Mouse (Mus musculus) intestine, embryonic 14.5 days (tissue): ENCODE measurements at regions not wholly inside any gene's neighbourhood (a gene's known extent, or its start where the extent isn't known, plus 50 kb on each side); places are given as distances from the start of the nearest gene placed in this dataset.

Experiments used
- ATAC-seq: fragments of 200-750 bp; cut with Nextera tagmentation; replicated peaks from 2 replicates; pipeline ENCODE4 v1.8.0; 2017; ENCODE audit warnings: low read depth, moderate number of reproducible peaks, moderate TSS enrichment, moderate library complexity; ENCODE audit not compliant: low FRiP score, low TSS enrichment
- DNase-seq: peaks from one replicate; pipeline ENCODE4 v3.0.0-alpha.2; 2018; ENCODE audit warnings: low spot score
- H3K27ac ChIP-seq: fragments of 300-500 bp; sonication (generic); 2 replicates; pipeline ENCODE4 v1.5.1; 2014; ENCODE audit warnings: low read depth, mild to moderate bottlenecking, control low read depth
- H3K27me3 ChIP-seq: fragments of 300-500 bp; sonication (generic); replicated peaks from 2 replicates; pipeline ENCODE4 v1.6.1; 2014; ENCODE audit warnings: low read length, control low read depth; ENCODE audit not compliant: control insufficient read depth, insufficient read depth
- H3K36me3 ChIP-seq: fragments of 300-500 bp; sonication (generic); 2 replicates; pipeline ENCODE4 v1.6.1; 2014; ENCODE audit warnings: low read length, control low read depth; ENCODE audit not compliant: control insufficient read depth, insufficient read depth
- H3K4me1 ChIP-seq: fragments of 300-500 bp; sonication (generic); replicated peaks from 2 replicates; pipeline ENCODE4 v1.6.1; 2014; ENCODE audit warnings: low read length, control low read depth, mixed read lengths; ENCODE audit not compliant: control insufficient read depth, insufficient read depth
- H3K4me2 ChIP-seq: fragments of 300-500 bp; sonication (generic); 2 replicates; pipeline ENCODE4 v1.6.1; 2014; ENCODE audit warnings: low read length
- H3K4me3 ChIP-seq: fragments of 300-500 bp; sonication (generic); 2 replicates; pipeline ENCODE4 v1.5.1; 2014; ENCODE audit warnings: low read depth, low read length, control low read depth, mixed read lengths
- H3K9ac ChIP-seq: fragments of 300-500 bp; sonication (generic); 2 replicates; pipeline ENCODE4 v1.6.1; 2014; ENCODE audit warnings: mild to moderate bottlenecking, low read length
- H3K9me3 ChIP-seq: fragments of 300-500 bp; sonication (generic); 2 replicates; pipeline ENCODE4 v1.6.1; 2016; ENCODE audit warnings: low read length, control low read depth; ENCODE audit not compliant: control insufficient read depth
- WGBS: fragments of 180-500 bp; shearing (Covaris S2); extraction: QIAGEN DNeasy Blood & Tissue Kit; methylation state at CpG from one replicate; pipeline ENCODE4 v1.1.7; 2014; 5-methylcytosine and 5-hydroxymethylcytosine counted together

GRCm38 (mm10) chr10:29693009-29693935, 157.6 kb upstream of the Rspo3 start:
- Histone ChIP-seq H3K9ac (no peak overlapping the region), H3K27ac (no peak overlapping the region), H3K4me1 (no peaks in the 10 kb centered on the region), H3K4me2 (no peak overlapping the region), H3K9me3 (no peaks in the 10 kb centered on the region), H3K36me3 (no peaks in the 10 kb centered on the region), H3K27me3 (no peaks in the 10 kb centered on the region), H3K4me3 (no peak overlapping the region)
- no peak for ATAC-seq
- 48% methylated on average over 15 of the region's 15 CpGs for WGBS
- no peak for DNase-seq

DNA sequence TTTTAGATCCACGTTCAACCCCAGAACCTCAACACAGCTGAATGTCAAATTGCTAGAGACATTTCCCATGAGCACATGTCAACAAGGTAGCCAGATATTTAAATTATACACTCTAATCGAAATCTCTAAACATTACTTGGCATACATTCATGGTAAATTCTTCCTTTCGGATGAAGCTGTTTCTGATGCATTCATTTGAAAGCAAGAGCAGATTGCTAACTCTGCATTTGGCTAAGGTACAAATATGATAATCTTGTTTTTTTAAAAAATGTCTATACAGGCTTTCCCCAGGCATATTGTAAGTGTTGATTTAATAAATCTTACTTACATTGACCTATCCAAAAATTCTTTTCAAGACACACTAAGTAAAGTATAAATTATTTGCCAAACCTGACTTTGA, 153.9 kb upstream of the Rspo3 start:
- no peaks in the 10 kb centered on the region for H3K9me3 ChIP-seq
- H3K27ac ChIP-seq = no peak overlapping the region
- WGBS = 69% methylated on average over 3 of the region's 3 CpGs
- no peaks in the 10 kb centered on the region for H3K4me1 ChIP-seq
- H3K4me2 ChIP-seq = no peak overlapping the region
- H3K36me3 ChIP-seq = no peaks in the 10 kb centered on the region
- ATAC-seq (no peak), DNase-seq (no peak)
- no peak overlapping the region for H3K9ac ChIP-seq
- H3K27me3 ChIP-seq = no peaks in the 10 kb centered on the region
- H3K4me3 ChIP-seq = no peak overlapping the region

DNA sequence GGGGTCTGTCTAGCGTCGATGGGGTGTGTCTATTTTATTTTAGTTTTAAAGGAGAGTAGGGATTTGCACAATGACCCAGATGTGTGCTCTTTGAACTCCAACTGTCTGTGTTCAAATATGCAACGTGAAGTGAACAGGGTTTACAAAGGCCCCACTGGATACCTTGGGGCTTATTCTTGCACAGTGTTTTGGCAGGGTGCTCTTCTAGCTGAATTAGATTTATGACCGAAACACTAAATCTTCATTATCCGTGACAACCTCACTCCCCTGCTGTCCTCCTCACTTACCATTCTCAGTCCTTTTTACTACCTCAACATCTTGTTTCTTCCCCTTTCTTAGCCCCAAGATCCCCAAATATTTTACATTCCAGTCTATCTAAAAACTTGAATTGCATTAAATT, 151.3 kb upstream of the Rspo3 start:
- Histone ChIP-seq H3K4me2 (no peak overlapping the region), H3K4me3 (no peak overlapping the region), H3K27ac (no peak overlapping the region), H3K9me3 (no peaks in the 10 kb centered on the region), H3K27me3 (no peaks in the 10 kb centered on the region), H3K9ac (no peak overlapping the region), H3K36me3 (no peaks in the 10 kb centered on the region), H3K4me1 (no peaks in the 10 kb centered on the region)
- 48% methylated on average over 5 of the region's 5 CpGs for WGBS
- ATAC-seq (no peak), DNase-seq (no peak)

GRCm38 (mm10) chr10:29674377-29674776, 138.7 kb upstream of the Rspo3 start:
- H3K9me3 ChIP-seq = no peaks in the 10 kb centered on the region
- 55% methylated on average over 3 of the region's 3 CpGs for WGBS
- no peak overlapping the region for H3K27ac ChIP-seq

DNA sequence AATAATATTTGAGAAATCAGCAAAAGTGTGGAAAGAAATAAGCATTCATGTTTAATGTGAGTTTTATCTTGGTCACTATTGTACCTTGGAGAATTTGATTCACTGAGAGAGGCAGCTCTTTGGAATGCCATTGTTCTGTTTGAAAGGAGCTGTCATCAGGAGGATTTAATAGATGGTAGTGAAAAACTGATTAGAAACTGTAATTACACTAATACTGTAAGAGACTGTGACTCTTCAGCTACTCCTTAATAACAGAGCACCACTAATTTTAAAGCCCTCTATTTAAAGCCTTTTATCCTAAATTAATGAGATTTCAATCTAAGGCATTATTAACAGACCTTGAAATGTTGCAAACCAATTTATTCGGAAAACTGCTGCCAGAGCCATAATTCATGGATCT, 126.1 kb upstream of the Rspo3 start:
- Histone ChIP-seq H3K4me3 (no peak overlapping the region), H3K9ac (no peak overlapping the region), H3K36me3 (no peaks in the 10 kb centered on the region), H3K4me1 (no peaks in the 10 kb centered on the region), H3K4me2 (no peak overlapping the region), H3K27ac (no peak overlapping the region), H3K9me3 (no peaks in the 10 kb centered on the region), H3K27me3 (no peaks in the 10 kb centered on the region)
- WGBS = 63% methylated on average over 1 of the region's 1 CpGs
- ATAC-seq = no peak
- no peak for DNase-seq

More at GRCm38 (mm10) chr10:29674377-29674776, 138.7 kb upstream of the Rspo3 start:
- H3K4me2 ChIP-seq = no peak overlapping the region
- H3K9ac ChIP-seq = no peak overlapping the region
- ATAC-seq (no peak), DNase-seq (no peak)
- H3K4me1 ChIP-seq = no peaks in the 10 kb centered on the region; the same call in 1 of the 2 replicates
- no peaks in the 10 kb centered on the region for H3K36me3 ChIP-seq
- no peaks in the 10 kb centered on the region for H3K27me3 ChIP-seq
- H3K4me3 ChIP-seq = no peak overlapping the region

DNA sequence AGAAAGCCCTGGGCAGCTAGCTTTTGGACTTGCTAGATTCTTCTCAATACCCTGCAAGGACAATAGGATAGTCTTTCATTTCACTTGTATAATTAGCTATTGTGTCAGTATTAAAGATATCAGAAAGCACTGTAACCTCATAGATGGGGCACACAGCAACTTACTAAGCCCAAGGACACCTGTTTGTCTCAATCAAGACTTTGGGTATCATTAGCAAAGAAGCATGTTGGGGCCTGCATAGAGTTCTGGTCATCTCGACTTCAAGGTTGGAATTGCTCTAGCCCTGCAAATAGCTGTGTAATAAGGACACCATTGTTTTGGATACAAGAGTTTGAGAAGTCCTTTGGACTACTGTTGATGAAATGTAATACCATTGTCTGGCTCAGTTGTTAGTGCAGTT, 104.6 kb upstream of the Rspo3 start:
- DNase-seq (no peak), ATAC-seq (no peak)
- H3K4me3 ChIP-seq = no peak overlapping the region
- no peaks in the 10 kb centered on the region for H3K9me3 ChIP-seq
- no peaks in the 10 kb centered on the region; the same call in 1 of the 2 replicates for H3K4me1 ChIP-seq
- no peaks in the 10 kb centered on the region for H3K27me3 ChIP-seq
- no peak overlapping the region for H3K4me2 ChIP-seq
- 67% methylated on average over 1 of the region's 1 CpGs for WGBS
- H3K27ac ChIP-seq = no peak overlapping the region
- H3K36me3 ChIP-seq = no peaks in the 10 kb centered on the region
- H3K9ac ChIP-seq = no peak overlapping the region

- DNase-seq (no peak), ATAC-seq (no peak)
- H3K36me3 ChIP-seq = no peaks in the 10 kb centered on the region
- 14% methylated on average over 5 of the region's 5 CpGs for WGBS
- H3K4me1 ChIP-seq = no peaks in the 10 kb centered on the region; the same call in 1 of the 2 replicates
- no peak overlapping the region for H3K27ac ChIP-seq
- H3K27me3 ChIP-seq = no peaks in the 10 kb centered on the region
- H3K9ac ChIP-seq = no peak overlapping the region
- H3K4me2 ChIP-seq = no peak overlapping the region
- no peak overlapping the region for H3K4me3 ChIP-seq
- H3K9me3 ChIP-seq = no peaks in the 10 kb centered on the region
Measured at GRCm38 (mm10) chr10:29635828-29636227, 100.2 kb upstream of the Rspo3 start.

DNA sequence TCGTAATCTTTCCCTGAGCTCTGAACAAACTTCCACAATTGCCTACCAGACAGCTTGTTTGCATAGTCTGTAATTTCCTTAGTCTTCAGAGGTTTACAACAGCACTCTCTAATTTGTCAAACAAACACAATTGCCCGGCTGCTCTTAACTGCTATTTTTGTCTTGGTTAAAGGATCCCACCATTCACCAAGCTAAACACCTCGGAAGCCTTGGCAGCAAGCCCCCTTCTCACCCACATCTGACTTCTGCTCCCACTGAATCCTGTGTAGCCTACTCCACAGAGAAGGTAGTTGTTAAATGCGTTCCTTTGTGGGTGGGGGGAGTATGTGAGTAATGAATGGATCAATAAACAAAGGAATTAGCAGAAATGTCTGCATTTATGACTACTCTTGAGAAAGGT, 59.8 kb upstream of the Rspo3 start:
- Histone ChIP-seq H3K27ac (no peak overlapping the region), H3K4me2 (no peak overlapping the region), H3K4me3 (no peak overlapping the region), H3K9me3 (no peaks in the 10 kb centered on the region), H3K36me3 (no peaks in the 10 kb centered on the region), H3K4me1 (0 out of 2 replicates have a peak, but pooled peaks cover 3% of the 10 kb centered on the region), H3K9ac (no peak overlapping the region), H3K27me3 (no peaks in the 10 kb centered on the region)
- no peak for DNase-seq
- WGBS = 18% methylated on average over 4 of the region's 4 CpGs
- no peak for ATAC-seq

DNA sequence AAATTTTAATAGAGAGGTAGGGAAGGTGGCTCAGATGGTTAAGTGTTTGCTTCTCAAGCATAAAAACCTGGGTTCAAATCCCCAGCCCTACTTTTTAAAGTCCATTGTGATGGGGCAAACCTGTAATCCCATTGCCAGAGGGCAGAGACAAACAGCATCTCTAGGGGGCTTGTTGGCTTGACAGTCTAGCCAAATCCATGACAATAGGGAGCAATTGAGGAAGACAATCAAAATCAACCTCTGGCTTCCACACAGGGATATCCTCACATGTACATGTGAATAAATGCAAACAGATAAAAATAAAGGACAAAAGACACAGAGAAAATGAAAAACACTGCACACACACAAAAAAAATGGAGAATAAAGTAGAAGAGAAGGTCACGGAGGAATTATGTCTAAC, 59.3 kb upstream of the Rspo3 start:
- WGBS = 46% methylated on average over 1 of the region's 1 CpGs
- Histone ChIP-seq H3K4me1 (0 out of 2 replicates have a peak, but pooled peaks cover 3% of the 10 kb centered on the region), H3K4me2 (no peak overlapping the region), H3K36me3 (no peaks in the 10 kb centered on the region), H3K9me3 (no peaks in the 10 kb centered on the region), H3K27me3 (no peaks in the 10 kb centered on the region), H3K9ac (no peak overlapping the region), H3K27ac (no peak overlapping the region), H3K4me3 (no peak overlapping the region)
- DNase-seq (no peak), ATAC-seq (no peak)
